Mouse (Mus musculus): Measurements from ENCODE around the gene Scrn1. TPM values are rescaled to one million over a fixed set of nuclear protein-coding genes. Genes with fewer than 3 reads are reported as not detected.

Gene Scrn1
- polyA plus RNA-seq, 1 experiment from 2014 or later = 8.3 TPM

DNA sequence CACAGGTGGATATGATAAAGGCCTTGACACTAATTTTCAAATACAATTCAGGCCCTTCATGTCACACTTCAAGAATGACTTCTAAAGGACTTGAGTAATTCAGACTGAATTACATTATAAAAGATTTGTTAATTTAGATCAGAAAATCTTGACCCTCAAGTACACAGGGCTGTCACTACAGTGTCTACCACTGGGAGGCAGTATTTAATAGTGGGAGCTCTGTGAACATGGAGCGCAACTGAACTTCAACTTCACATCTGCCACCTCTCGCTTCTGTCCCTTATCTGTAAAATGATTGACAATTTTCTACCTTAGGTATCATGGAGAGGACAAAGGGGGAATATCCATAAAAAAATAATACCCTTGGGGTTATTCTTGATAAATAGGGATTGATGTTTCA, 19.9 kb upstream of the Scrn1 start:
- no peak overlapping the region for H3K9ac ChIP-seq (ENCODE audit: low read length)
- H3K9me3 ChIP-seq (replicated peaks; ENCODE audit: control insufficient read depth, low read length) = no peaks in the 10 kb centered on the region
- ATAC-seq (ENCODE audit: insufficient read depth, low FRiP score) = no peak
- no peak overlapping the region for H3K4me2 ChIP-seq (ENCODE audit: low read depth, low read length)
- no peak overlapping the region for H3K4me3 ChIP-seq (replicated peaks; ENCODE audit: low read length)
- H3K4me1 ChIP-seq (ENCODE audit: control insufficient read depth, insufficient read depth, low read length) = peaks cover 4% of the 10 kb centered on the region; the same call in 1 of the 2 replicates
- no peaks in the 10 kb centered on the region for H3K36me3 ChIP-seq (ENCODE audit: control insufficient read depth, insufficient read depth, low read length)
- WGBS = 54% methylated on average over 2 of the region's 2 CpGs
- H3K27me3 ChIP-seq (ENCODE audit: control insufficient read depth, insufficient read depth, low read length) = no peaks in the 10 kb centered on the region
- H3K27ac ChIP-seq (ENCODE audit: low read length) = no peak overlapping the region

DNA sequence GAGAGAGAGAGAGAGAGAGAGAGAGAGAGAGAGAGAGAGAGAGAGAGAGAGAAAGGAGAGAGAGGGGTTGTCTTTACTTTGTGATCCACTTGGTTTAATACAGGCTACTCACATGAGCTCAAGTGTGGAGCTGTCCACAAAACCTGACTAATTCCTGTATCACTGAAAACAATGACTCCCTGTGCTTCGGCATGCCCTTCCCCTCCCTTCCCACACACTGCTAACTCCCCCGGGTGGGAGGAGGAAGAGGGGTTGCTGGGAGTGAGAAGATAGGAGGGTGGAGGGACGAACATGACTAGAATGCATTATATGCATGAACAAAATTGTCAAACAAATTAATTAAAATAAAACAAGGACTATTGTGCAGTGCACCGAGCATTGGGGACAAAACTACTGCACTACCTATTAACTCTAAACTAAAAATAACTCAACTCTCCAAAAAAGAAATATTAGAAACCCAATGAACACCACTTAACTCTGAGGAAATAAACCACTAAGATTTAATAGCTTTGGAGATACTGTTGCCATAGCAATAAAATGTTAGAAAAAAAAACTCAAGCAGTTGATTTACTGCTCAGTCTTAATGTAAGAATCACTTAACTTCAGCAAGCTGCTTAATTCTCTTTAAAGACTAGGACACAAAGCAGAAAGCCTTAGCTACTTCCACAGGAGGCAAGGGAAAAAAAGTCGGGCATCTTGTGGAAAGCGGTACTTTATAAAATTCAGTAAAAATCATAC, 7.1 kb upstream of the Scrn1 start:
- 30% methylated on average over 6 of the region's 6 CpGs for WGBS
- no peak overlapping the region for H3K27ac ChIP-seq (ENCODE audit: low read length)
- no peaks in the 10 kb centered on the region for H3K9me3 ChIP-seq (replicated peaks; ENCODE audit: control insufficient read depth, low read length)
- no peak for ATAC-seq (ENCODE audit: insufficient read depth, low FRiP score)
- no peaks in the 10 kb centered on the region for H3K27me3 ChIP-seq (ENCODE audit: control insufficient read depth, insufficient read depth, low read length)
- H3K9ac ChIP-seq (ENCODE audit: low read length) = no peak overlapping the region
- peaks cover 2% of the 10 kb centered on the region; the same call in 1 of the 2 replicates for H3K4me1 ChIP-seq (ENCODE audit: control insufficient read depth, insufficient read depth, low read length)
- H3K36me3 ChIP-seq (ENCODE audit: control insufficient read depth, insufficient read depth, low read length) = no peaks in the 10 kb centered on the region
- no peak overlapping the region for H3K4me2 ChIP-seq (ENCODE audit: low read depth, low read length)
- H3K4me3 ChIP-seq (replicated peaks; ENCODE audit: low read length) = no peak overlapping the region

DNA sequence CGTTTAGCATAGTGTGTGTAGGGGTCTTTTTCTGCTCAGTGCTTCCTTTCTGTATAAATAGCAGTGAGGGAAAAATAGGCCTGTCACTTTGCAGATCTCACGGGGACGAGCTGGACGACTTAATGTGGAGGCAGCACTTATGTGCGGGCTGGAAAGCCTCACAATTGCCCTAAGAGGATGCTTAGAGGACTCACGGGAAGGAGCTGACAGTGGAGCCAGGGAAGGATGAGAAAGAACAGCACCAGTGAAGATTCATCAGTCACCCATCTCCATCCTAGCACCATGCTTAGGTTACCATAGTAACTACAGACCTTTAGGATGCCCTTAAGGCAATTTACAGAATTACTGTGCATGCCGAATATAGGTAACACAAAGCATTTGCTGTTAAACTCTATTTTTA, 3.5 kb upstream of the Scrn1 start:
- H3K27ac ChIP-seq (ENCODE audit: low read length) = no peak overlapping the region
- H3K36me3 ChIP-seq (ENCODE audit: control insufficient read depth, insufficient read depth, low read length) = no peaks in the 10 kb centered on the region
- WGBS = 49% methylated on average over 7 of the region's 7 CpGs
- H3K4me3 ChIP-seq (replicated peaks; ENCODE audit: low read length) = no peak overlapping the region
- H3K27me3 ChIP-seq (ENCODE audit: control insufficient read depth, insufficient read depth, low read length) = no peaks in the 10 kb centered on the region
- H3K9ac ChIP-seq (ENCODE audit: low read length) = no peak overlapping the region
- H3K4me1 ChIP-seq (ENCODE audit: control insufficient read depth, insufficient read depth, low read length) = peaks cover 7% of the 10 kb centered on the region; the same call in 1 of the 2 replicates
- H3K9me3 ChIP-seq (replicated peaks; ENCODE audit: control insufficient read depth, low read length) = no peaks in the 10 kb centered on the region
- ATAC-seq (ENCODE audit: insufficient read depth, low FRiP score) = no peak
- no peak overlapping the region for H3K4me2 ChIP-seq (ENCODE audit: low read depth, low read length)

DNA sequence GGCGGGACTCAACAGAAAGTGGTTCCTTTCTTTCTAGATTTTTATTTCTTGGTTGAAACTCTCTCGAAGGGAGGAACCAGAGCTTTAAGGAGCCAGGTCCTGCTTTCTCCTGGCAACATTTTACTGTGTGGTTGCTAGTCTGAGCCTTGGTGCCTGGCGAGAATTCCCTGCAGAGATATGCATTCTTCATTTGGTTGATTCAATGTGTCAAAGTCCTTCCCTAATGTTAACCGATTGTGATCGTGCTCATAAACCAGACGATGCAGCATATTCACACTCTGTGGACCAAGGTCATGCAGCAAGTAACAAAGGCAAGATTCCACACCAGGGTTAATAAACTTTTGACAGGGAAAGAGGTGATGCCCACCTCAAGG, 244 bp upstream of the Scrn1 start:
- 4% methylated on average over 6 of the region's 6 CpGs for WGBS
- Histone ChIP-seq H3K4me2 (ENCODE audit: low read depth, low read length) (peak overlapping the region; percentile 93), H3K27ac (ENCODE audit: low read length) (no peak overlapping the region), H3K4me1 (ENCODE audit: control insufficient read depth, insufficient read depth, low read length) (0 out of 2 replicates have a peak, but pooled peaks cover 4% of the 10 kb centered on the region), H3K27me3 (ENCODE audit: control insufficient read depth, insufficient read depth, low read length) (no peaks in the 10 kb centered on the region), H3K9me3 (replicated peaks; ENCODE audit: control insufficient read depth, low read length) (no peaks in the 10 kb centered on the region), H3K9ac (ENCODE audit: low read length) (peak overlapping the region; percentile 70), H3K4me3 (replicated peaks; ENCODE audit: low read length) (peak overlapping the region; percentile 55), H3K36me3 (ENCODE audit: control insufficient read depth, insufficient read depth, low read length) (no peaks in the 10 kb centered on the region)
- ATAC-seq (ENCODE audit: insufficient read depth, low FRiP score) = no peak

DNA sequence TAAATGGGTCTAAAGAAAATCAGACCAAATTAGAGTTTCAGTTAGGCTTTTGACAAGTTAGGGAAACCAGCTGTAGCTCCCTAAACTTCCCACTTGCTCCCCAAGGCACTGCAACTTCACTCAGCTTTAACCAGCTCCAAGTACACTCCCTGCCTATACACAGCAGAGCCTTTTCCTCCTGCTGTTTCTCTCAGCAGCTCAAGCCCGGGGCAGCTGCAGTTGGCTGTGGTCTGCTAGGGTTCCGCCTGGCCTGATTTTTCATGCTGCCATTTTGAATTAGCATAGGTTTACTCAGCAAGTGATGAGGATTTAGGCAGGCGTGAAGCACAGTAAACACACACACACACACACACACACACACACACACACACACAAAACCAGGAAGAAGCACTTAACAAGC, 1.3 kb downstream of the Scrn1 start:
- Histone ChIP-seq H3K36me3 (ENCODE audit: control insufficient read depth, insufficient read depth, low read length) (no peaks in the 10 kb centered on the region), H3K27me3 (ENCODE audit: control insufficient read depth, insufficient read depth, low read length) (no peaks in the 10 kb centered on the region), H3K4me2 (ENCODE audit: low read depth, low read length) (0 out of 2 replicates have a peak overlapping the region, but pooled peaks have one; percentile 93), H3K9me3 (replicated peaks; ENCODE audit: control insufficient read depth, low read length) (no peaks in the 10 kb centered on the region), H3K4me3 (replicated peaks; ENCODE audit: low read length) (no peak overlapping the region), H3K9ac (ENCODE audit: low read length) (no peak overlapping the region), H3K4me1 (ENCODE audit: control insufficient read depth, insufficient read depth, low read length) (0 out of 2 replicates have a peak, but pooled peaks cover 4% of the 10 kb centered on the region), H3K27ac (ENCODE audit: low read length) (no peak overlapping the region)
- 0 out of 2 replicates have a peak, but pooled peaks have one; percentile 38 for ATAC-seq (ENCODE audit: insufficient read depth, low FRiP score)
- WGBS = 48% methylated on average over 3 of the region's 3 CpGs

DNA sequence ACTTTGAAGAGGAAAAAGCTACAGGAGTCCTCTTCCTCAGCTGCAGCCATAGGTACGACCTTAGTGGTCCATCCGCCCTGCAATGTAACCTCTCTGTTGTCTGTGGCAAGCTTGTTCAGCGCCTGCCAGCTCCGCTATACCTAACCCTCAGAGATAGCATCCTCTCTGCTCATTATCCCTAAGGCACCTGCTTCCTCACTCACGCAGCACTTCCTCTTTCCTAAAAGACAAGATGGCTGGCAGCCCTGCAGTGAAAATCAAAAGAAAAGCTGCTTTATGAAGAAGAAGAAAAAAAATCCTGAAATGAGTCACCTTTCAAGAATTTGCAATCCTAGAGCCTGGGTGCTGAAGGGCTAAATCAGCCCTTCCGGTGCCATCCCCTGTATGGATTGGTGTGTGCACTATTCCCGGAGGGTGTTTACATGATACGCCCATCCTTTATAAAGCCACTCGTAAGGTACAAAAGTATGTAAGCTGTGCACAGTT, 1.7 kb downstream of the Scrn1 start:
- Histone ChIP-seq H3K4me3 (replicated peaks; ENCODE audit: low read length) (no peak overlapping the region), H3K9me3 (replicated peaks; ENCODE audit: control insufficient read depth, low read length) (no peaks in the 10 kb centered on the region), H3K4me1 (ENCODE audit: control insufficient read depth, insufficient read depth, low read length) (0 out of 2 replicates have a peak, but pooled peaks cover 4% of the 10 kb centered on the region), H3K27me3 (ENCODE audit: control insufficient read depth, insufficient read depth, low read length) (no peaks in the 10 kb centered on the region), H3K9ac (ENCODE audit: low read length) (no peak overlapping the region), H3K36me3 (ENCODE audit: control insufficient read depth, insufficient read depth, low read length) (no peaks in the 10 kb centered on the region), H3K27ac (ENCODE audit: low read length) (no peak overlapping the region), H3K4me2 (ENCODE audit: low read depth, low read length) (no peak overlapping the region)
- WGBS = 61% methylated on average over 9 of the region's 9 CpGs
- ATAC-seq (ENCODE audit: insufficient read depth, low FRiP score) = no peak

DNA sequence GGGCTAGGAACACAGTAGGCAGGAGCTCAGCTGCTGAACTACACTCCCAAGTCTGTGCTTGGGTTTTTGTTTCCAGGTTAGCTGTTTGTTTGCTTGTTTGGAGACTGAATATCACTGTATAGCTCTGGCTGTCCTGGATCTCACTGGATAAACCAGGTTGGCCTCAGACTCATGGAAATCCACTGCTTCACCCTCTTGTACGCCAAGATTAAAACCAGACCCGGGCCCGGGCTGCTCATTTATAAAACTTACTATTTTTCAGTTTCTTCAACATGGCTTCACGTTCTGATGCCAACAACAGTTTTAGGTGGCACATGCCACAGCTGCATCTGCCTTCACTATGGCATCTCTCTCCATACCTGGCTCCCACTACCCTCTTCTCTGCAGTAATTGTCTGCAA, 2.7 kb downstream of the Scrn1 start:
- no peak for ATAC-seq (ENCODE audit: insufficient read depth, low FRiP score)
- no peak overlapping the region for H3K4me3 ChIP-seq (replicated peaks; ENCODE audit: low read length)
- WGBS = 85% methylated on average over 4 of the region's 4 CpGs
- H3K9me3 ChIP-seq (replicated peaks; ENCODE audit: control insufficient read depth, low read length) = no peaks in the 10 kb centered on the region
- no peaks in the 10 kb centered on the region for H3K27me3 ChIP-seq (ENCODE audit: control insufficient read depth, insufficient read depth, low read length)
- no peak overlapping the region for H3K4me2 ChIP-seq (ENCODE audit: low read depth, low read length)
- H3K27ac ChIP-seq (ENCODE audit: low read length) = no peak overlapping the region
- no peak overlapping the region for H3K9ac ChIP-seq (ENCODE audit: low read length)
- H3K4me1 ChIP-seq (ENCODE audit: control insufficient read depth, insufficient read depth, low read length) = 0 out of 2 replicates have a peak, but pooled peaks cover 4% of the 10 kb centered on the region
- H3K36me3 ChIP-seq (ENCODE audit: control insufficient read depth, insufficient read depth, low read length) = no peaks in the 10 kb centered on the region

DNA sequence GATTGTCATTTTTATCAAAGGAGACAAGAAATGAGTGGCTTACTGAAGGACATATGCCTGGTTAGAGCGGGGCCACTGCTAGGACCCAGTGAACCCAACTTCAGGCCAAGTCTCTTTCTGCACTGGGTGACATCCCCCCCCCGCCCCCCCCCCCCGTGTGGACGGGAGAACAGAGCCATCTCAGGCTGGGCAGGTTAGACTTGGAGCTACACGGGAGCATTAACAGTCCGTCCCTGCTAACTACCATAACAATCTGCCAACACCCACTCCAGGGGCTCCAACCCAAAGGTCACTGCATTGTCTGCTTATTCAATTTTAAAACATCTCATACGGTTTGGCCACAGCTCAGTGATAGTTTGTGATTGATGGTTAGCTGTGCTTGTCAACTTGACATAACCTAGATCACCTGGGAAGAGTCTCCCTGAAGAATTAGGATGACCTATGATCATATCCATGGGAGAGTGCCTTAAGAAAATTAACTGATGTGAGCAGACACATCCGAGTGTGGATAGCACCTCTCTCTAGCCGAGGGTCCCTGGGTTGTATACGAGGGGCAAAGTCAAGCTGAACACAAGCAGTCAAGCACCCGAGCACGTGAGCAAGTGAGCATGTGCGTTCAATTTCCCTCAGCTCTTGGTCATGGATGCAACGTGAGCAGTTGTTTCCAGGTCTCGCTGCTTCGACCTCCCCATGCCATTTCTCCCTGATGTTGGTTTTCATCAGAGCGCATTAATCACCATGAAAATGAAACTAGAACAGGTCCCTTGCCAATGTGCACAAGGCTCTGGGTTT, 4.1 kb downstream of the Scrn1 start:
- Histone ChIP-seq H3K9me3 (replicated peaks; ENCODE audit: control insufficient read depth, low read length) (no peaks in the 10 kb centered on the region), H3K4me2 (ENCODE audit: low read depth, low read length) (no peak overlapping the region), H3K4me1 (ENCODE audit: control insufficient read depth, insufficient read depth, low read length) (0 out of 2 replicates have a peak, but pooled peaks cover 4% of the 10 kb centered on the region), H3K4me3 (replicated peaks; ENCODE audit: low read length) (no peak overlapping the region), H3K27ac (ENCODE audit: low read length) (no peak overlapping the region), H3K27me3 (ENCODE audit: control insufficient read depth, insufficient read depth, low read length) (no peaks in the 10 kb centered on the region), H3K36me3 (ENCODE audit: control insufficient read depth, insufficient read depth, low read length) (no peaks in the 10 kb centered on the region), H3K9ac (ENCODE audit: low read length) (no peak overlapping the region)
- no peak for ATAC-seq (ENCODE audit: insufficient read depth, low FRiP score)
- 75% methylated on average over 17 of the region's 17 CpGs for WGBS

DNA sequence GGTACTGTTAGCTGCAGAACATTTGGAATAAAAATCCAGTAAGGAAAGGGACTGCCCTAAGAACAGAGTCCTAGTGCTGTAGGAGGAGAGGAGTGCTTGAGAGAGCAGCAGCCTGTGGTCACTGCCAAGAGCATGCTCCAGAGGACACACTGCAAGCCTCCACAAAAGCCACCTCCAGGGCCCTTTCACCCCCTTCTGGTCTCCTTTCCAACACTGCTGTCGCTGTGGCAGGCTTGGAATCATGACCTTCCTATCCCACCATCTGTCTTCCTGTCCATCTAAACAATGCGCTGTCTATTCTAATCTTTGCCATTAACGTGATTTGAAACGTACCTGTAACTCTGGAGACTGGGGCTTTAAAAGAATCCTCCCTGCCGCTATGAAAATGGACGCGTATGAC, 7.8 kb downstream of the Scrn1 start:
- Histone ChIP-seq H3K36me3 (ENCODE audit: control insufficient read depth, insufficient read depth, low read length) (no peaks in the 10 kb centered on the region), H3K9ac (ENCODE audit: low read length) (no peak overlapping the region), H3K4me2 (ENCODE audit: low read depth, low read length) (no peak overlapping the region), H3K27ac (ENCODE audit: low read length) (no peak overlapping the region), H3K9me3 (replicated peaks; ENCODE audit: control insufficient read depth, low read length) (no peaks in the 10 kb centered on the region), H3K4me3 (replicated peaks; ENCODE audit: low read length) (no peak overlapping the region), H3K27me3 (ENCODE audit: control insufficient read depth, insufficient read depth, low read length) (no peaks in the 10 kb centered on the region), H3K4me1 (ENCODE audit: control insufficient read depth, insufficient read depth, low read length) (no peaks in the 10 kb centered on the region)
- ATAC-seq (ENCODE audit: insufficient read depth, low FRiP score) = no peak
- 59% methylated on average over 7 of the region's 7 CpGs for WGBS
